Mouse (Mus musculus): ENCODE results near the gene Spindoc. TPM values are rescaled to one million over a fixed set of nuclear protein-coding genes. Genes with fewer than 3 reads are reported as not detected.

The Spindoc gene
- total and polyA plus RNA-seq, 3 experiments = 13.0 to 54.1 TPM; not detected in 1

GRCm38 (mm10) chr19:7307995-7308770, 74.6 kb downstream of the Spindoc start (continued):
- TF ChIP-seq CTCF (IDR thresholded peaks at IDR 0.05 in 2 of 3, conservative IDR thresholded peaks at IDR 0.05 in 1 of 3; ENCODE audit: control insufficient read depth in 1 of 3, insufficient read depth in 1 of 3, low read depth in 2 of 3, low read length in 3 of 3, poor library complexity in 1 of 3, severe bottlenecking in 1 of 3) = no peak
- TF ChIP-seq NELFE (IDR thresholded peaks at IDR 0.05; ENCODE audit: low read depth, low read length) = no peak; the same call in 1 of the 2 replicates
- peak; percentile 83 for TF ChIP-seq GATA1 (IDR thresholded peaks at IDR 0.05; ENCODE audit: low read depth, low read length)

DNA sequence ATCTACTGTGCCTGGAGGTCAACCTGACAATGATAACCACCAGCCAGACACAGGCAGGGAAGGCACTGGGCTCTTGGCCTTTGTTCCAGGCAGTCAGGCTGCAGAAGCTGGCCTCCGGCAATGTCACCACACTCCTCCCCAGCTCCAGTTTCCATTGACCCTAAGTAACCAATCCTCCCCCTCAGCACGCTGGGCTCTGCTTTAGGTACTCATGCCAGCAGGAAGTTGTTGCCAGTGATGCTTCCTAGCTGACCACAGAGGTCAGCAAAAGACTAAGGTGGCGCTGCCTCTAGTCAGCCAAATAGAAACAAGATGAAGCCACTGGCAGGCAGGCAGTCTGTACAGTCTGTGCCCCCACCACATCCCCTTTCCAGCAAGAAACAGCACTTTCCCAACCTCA, 75.8 kb downstream of the Spindoc start:
- Histone ChIP-seq H3K9ac (ENCODE audit: control insufficient read depth, low read depth, low read length, poor library complexity, severe bottlenecking) (no peak overlapping the region), H3K27ac (ENCODE audit: control insufficient read depth, low read depth, low read length) (no peak overlapping the region)

DNA sequence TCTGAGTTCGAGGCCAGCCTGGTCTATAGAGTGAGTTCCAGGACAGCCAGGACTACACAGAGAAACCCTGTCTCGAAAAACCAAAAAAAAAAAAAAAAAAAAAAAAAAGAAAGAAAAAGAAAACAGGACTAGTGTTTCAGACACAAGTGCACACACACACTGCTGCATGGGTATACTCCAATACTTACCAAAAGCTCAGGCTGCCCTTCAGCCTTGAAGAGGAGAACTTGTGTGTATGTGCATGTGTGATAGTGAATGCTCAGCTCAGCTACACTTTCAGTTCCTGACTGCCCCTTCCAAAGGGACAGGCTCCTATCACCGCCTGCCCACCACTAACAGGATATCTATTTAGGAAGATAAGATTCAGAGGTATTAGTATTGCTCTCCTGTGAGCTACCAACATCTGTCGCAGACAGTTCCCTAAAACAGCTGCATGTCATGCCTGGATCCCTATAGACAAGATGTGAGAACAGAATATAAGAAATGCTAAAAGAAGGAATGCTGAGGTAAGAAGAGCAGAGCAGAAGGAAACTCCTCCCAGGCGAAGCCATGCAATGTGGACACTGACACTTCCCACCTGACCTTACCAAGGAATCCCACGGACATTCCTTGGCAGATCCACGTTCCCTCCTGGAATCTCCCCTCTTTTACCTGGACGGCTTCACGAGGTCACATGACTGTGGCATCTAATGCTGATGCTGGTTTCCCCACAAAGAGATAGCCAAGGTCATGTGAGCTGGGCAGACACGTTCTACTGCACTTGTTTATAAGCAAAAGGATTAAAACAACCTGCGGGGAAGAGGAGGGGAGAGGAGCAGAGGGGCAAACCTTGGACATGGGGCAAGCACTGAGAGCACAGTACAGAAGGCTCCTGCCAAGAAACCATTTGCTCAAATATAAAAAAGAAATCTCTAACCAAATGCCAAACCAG, 77.1 kb downstream of the Spindoc start:
- no peak overlapping the region for H3K4me3 ChIP-seq (ENCODE audit: control insufficient read depth in 1 of 2, insufficient read depth in 1 of 2, low read depth in 2 of 2, low read length in 2 of 2)
- peaks cover 33% of the 10 kb centered on the region for H3K79me2 ChIP-seq (ENCODE audit: control insufficient read depth, insufficient read depth, low read length, poor library complexity)
- no peaks in the 10 kb centered on the region for H3K9me3 ChIP-seq (replicated peaks; ENCODE audit: insufficient read depth, low read length)
- H3K27ac ChIP-seq (ENCODE audit: control insufficient read depth, low read depth, low read length) = peak overlapping the region; percentile 17
- peaks cover 31 to 53% of the 10 kb centered on the region in 2 experiments for H3K4me1 ChIP-seq (ENCODE audit: control insufficient read depth in 1 of 2, insufficient read depth in 2 of 2, low read length in 2 of 2)
- peak; percentile 64 for DNase-seq (ENCODE audit: low read depth, low spot score)
- no peak overlapping the region for H3K9ac ChIP-seq (ENCODE audit: control insufficient read depth, low read depth, low read length, poor library complexity, severe bottlenecking)
- H3K36me3 ChIP-seq (ENCODE audit: control insufficient read depth in 1 of 2, insufficient read depth in 2 of 2, low read length in 2 of 2) = peaks cover 3 to 62% of the 10 kb centered on the region in 2 experiments; a peak in 3 of 4 replicates
- no peaks in the 10 kb centered on the region for H3K27me3 ChIP-seq (ENCODE audit: control insufficient read depth in 1 of 2, insufficient read depth in 2 of 2, low read length in 2 of 2)
- TF ChIP-seq ELF1 (IDR thresholded peaks at IDR 0.05; ENCODE audit: low read depth, low read length) = no peak
- TF ChIP-seq ZC3H11A (IDR thresholded peaks at IDR 0.05; ENCODE audit: low read depth, low read length) = no peak
- no peak for TF ChIP-seq MAFK (IDR thresholded peaks at IDR 0.05; ENCODE audit: borderline replicate concordance, low read depth, low read length)
- no peak for TF ChIP-seq ZMIZ1 (IDR thresholded peaks at IDR 0.05; ENCODE audit: low read depth, low read length)
- no peak for TF ChIP-seq NRF1 (IDR thresholded peaks at IDR 0.05; ENCODE audit: insufficient read depth, low read depth, low read length, poor library complexity, severe bottlenecking)
- no peak for TF ChIP-seq MAX (IDR thresholded peaks at IDR 0.05; ENCODE audit: low read length)
- TF ChIP-seq TAL1 (IDR thresholded peaks at IDR 0.05; ENCODE audit: low read length) = peak; percentile 74
- no peak for TF ChIP-seq RCOR1 (IDR thresholded peaks at IDR 0.05; ENCODE audit: low read depth, low read length)
- TF ChIP-seq POLR2AphosphoS2 (IDR thresholded peaks at IDR 0.05; ENCODE audit: low read length) = no peak
- TF ChIP-seq BHLHE40 (IDR thresholded peaks at IDR 0.05; ENCODE audit: borderline replicate concordance, low read depth, low read length) = no peak; the same call in 1 of the 2 replicates
- peak; percentile 78 for TF ChIP-seq USF1 (IDR thresholded peaks at IDR 0.05; ENCODE audit: low read depth, low read length)
- TF ChIP-seq POLR2AphosphoS5 (IDR thresholded peaks at IDR 0.05; ENCODE audit: borderline replicate concordance, low read depth, low read length) = no peak
- 0 out of 4 replicates have a peak, but pooled peaks of 1 of the 2 experiments have one; percentile 20 for TF ChIP-seq USF2 (IDR thresholded peaks at IDR 0.05; ENCODE audit: borderline replicate concordance in 1 of 2, insufficient read depth in 1 of 2, low read depth in 1 of 2, low read length in 2 of 2)
- peak; percentile 62 to 66 for TF ChIP-seq EP300 (IDR thresholded peaks at IDR 0.05; ENCODE audit: low read depth in 1 of 2, low read length in 2 of 2)
- peak; percentile 56; the same call in 1 of the 2 replicates for TF ChIP-seq ZNF384 (IDR thresholded peaks at IDR 0.05; ENCODE audit: low read depth, low read length)
- TF ChIP-seq SIN3A (IDR thresholded peaks at IDR 0.05; ENCODE audit: low read length) = peak; percentile 51; the same call in 1 of the 2 replicates

More for the DNA sequence above, 75.8 kb downstream of the Spindoc start:
- peaks cover 39% of the 10 kb centered on the region for H3K79me2 ChIP-seq (ENCODE audit: control insufficient read depth, insufficient read depth, low read length, poor library complexity)
- peaks cover 3 to 64% of the 10 kb centered on the region in 2 experiments; a peak in 3 of 4 replicates for H3K36me3 ChIP-seq (ENCODE audit: control insufficient read depth in 1 of 2, insufficient read depth in 2 of 2, low read length in 2 of 2)
- peaks cover 32 to 58% of the 10 kb centered on the region in 2 experiments for H3K4me1 ChIP-seq (ENCODE audit: control insufficient read depth in 1 of 2, insufficient read depth in 2 of 2, low read length in 2 of 2)
- TF ChIP-seq GABPA (IDR thresholded peaks at IDR 0.05; ENCODE audit: low read depth, low read length) = no peak
- TF ChIP-seq CHD1 (IDR thresholded peaks at IDR 0.05; ENCODE audit: low read depth, low read length) = no peak
- TF ChIP-seq MAX (IDR thresholded peaks at IDR 0.05; ENCODE audit: low read length) = no peak
- TF ChIP-seq ZC3H11A (IDR thresholded peaks at IDR 0.05; ENCODE audit: low read depth, low read length) = no peak
- TF ChIP-seq POLR2AphosphoS5 (IDR thresholded peaks at IDR 0.05; ENCODE audit: borderline replicate concordance, low read depth, low read length) = no peak
- no peak for TF ChIP-seq MYC (IDR thresholded peaks at IDR 0.05; ENCODE audit: low read depth, low read length)
- no peak for TF ChIP-seq MYB (IDR thresholded peaks at IDR 0.05; ENCODE audit: low read depth, low read length)
- TF ChIP-seq EP300 (IDR thresholded peaks at IDR 0.05; ENCODE audit: low read depth in 1 of 2, low read length in 2 of 2) = no peak
- TF ChIP-seq MAZ (IDR thresholded peaks at IDR 0.05; ENCODE audit: low read depth, low read length) = no peak
- no peak for TF ChIP-seq KAT2A (conservative IDR thresholded peaks at IDR 0.05; ENCODE audit: low read depth, low read length)
- no peak for TF ChIP-seq BHLHE40 (IDR thresholded peaks at IDR 0.05; ENCODE audit: borderline replicate concordance, low read depth, low read length)
- TF ChIP-seq MAFK (IDR thresholded peaks at IDR 0.05; ENCODE audit: borderline replicate concordance, low read depth, low read length) = no peak
- TF ChIP-seq POLR2AphosphoS2 (IDR thresholded peaks at IDR 0.05; ENCODE audit: low read length) = no peak
- no peak for TF ChIP-seq ETS1 (IDR thresholded peaks at IDR 0.05; ENCODE audit: low read depth, low read length)
- TF ChIP-seq RCOR1 (IDR thresholded peaks at IDR 0.05; ENCODE audit: low read depth, low read length) = no peak
- no peak for TF ChIP-seq ELF1 (IDR thresholded peaks at IDR 0.05; ENCODE audit: low read depth, low read length)
- no peak for TF ChIP-seq MEF2A (IDR thresholded peaks at IDR 0.05; ENCODE audit: extremely low read depth, insufficient replicate concordance, low read depth, low read length, poor library complexity, severe bottlenecking)
- DNase-seq (ENCODE audit: low read depth, low spot score) = no peak
- no peaks in the 10 kb centered on the region for H3K27me3 ChIP-seq (ENCODE audit: control insufficient read depth in 1 of 2, insufficient read depth in 2 of 2, low read length in 2 of 2)
- no peak overlapping the region for H3K4me3 ChIP-seq (ENCODE audit: control insufficient read depth in 1 of 2, insufficient read depth in 1 of 2, low read depth in 2 of 2, low read length in 2 of 2)
- no peaks in the 10 kb centered on the region for H3K9me3 ChIP-seq (replicated peaks; ENCODE audit: insufficient read depth, low read length)
